Mouse (Mus musculus): Measurements from ENCODE around the gene Atp9a. TPM values are rescaled to one million over a fixed set of nuclear protein-coding genes. Genes with fewer than 3 reads are reported as not detected.

The Atp9a gene
- polyA plus RNA-seq, 1 experiment from 2014 or later: 8.9 TPM

DNA sequence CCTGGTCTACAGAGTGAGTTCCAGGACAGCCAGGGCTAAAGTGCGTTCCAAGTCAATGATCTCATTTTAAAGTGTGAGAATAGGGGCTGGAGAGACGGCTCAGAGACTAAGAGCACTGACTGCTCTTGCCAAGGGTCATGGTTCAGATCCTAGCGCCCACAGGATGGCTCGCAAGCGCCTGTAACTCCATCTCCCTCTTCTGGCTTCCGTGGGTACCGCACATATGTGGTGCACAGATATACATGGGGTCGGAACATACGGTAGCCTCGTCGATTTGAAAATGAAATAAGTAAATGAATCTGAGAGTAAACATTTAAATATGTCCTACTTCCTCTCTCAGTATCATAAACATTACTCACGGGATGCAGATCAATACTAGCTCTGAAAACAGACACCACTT lies 12.5 kb downstream of the Atp9a start:
- WGBS: 73% methylated on average over 12 of the region's 12 CpGs
- no peak overlapping the region for H3K4me3 ChIP-seq
- no peak for DNase-seq (ENCODE audit: low spot score)
- H3K36me3 ChIP-seq: no peaks in the 10 kb centered on the region
- no peaks in the 10 kb centered on the region for H3K9me3 ChIP-seq
- peaks cover 35% of the 10 kb centered on the region for H3K4me1 ChIP-seq
- no peaks in the 10 kb centered on the region for H3K27me3 ChIP-seq (ENCODE audit: insufficient read depth, poor library complexity, severe bottlenecking)
- H3K27ac ChIP-seq: no peak overlapping the region

DNA sequence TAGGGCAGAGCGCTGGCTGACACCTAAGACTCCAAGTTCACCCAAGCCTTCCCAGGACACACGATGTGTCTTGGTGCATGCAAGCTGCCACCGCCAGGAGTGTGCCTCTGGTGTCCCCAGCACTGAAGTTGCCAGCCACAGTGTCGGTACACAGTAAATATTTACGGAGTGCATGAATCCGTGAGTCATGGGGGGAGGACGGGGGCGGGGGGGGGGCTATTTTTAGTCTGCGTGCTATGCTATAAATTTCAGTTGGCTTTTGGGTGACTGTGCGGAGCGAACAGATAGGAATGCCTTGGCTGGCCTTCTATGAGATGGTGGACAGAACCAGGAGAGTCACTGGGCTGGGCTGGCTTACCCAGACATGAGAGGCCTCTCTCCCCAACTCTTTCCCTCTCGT lies 14.2 kb downstream of the Atp9a start:
- no peak overlapping the region for H3K4me3 ChIP-seq
- DNase-seq (ENCODE audit: low spot score): no peak
- 0 out of 2 replicates have a peak overlapping the region, but pooled peaks have one; percentile 4 for H3K27ac ChIP-seq
- H3K4me1 ChIP-seq: peaks cover 29% of the 10 kb centered on the region
- H3K9me3 ChIP-seq: no peaks in the 10 kb centered on the region
- H3K36me3 ChIP-seq: no peaks in the 10 kb centered on the region
- 68% methylated on average over 12 of the region's 12 CpGs for WGBS
- no peaks in the 10 kb centered on the region for H3K27me3 ChIP-seq (ENCODE audit: insufficient read depth, poor library complexity, severe bottlenecking)

DNA sequence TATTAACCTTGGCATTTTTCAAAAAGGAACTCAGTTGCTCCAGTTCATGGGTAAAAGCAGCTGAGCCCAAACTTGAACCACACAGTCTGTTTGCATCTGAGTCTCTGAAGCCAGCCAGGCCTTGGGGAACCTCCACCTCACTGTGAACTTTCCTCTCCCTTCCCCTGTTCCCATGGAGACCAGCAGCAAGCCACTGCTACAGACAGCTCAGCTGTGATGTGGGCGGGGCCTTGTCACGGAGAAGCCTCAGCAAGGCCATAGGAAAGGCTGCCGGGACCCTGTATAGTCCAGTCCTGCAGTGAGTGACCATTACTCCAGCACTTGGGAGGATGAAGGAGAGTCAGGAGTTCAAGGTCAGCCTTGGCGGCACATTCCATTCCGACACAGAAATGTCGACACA lies 16.2 kb downstream of the Atp9a start:
- Histone ChIP-seq H3K27ac (no peak overlapping the region), H3K27me3 (ENCODE audit: insufficient read depth, poor library complexity, severe bottlenecking) (no peaks in the 10 kb centered on the region), H3K9me3 (no peaks in the 10 kb centered on the region), H3K4me1 (peaks cover 22% of the 10 kb centered on the region), H3K36me3 (no peaks in the 10 kb centered on the region), H3K4me3 (no peak overlapping the region)
- peak; percentile 90 for DNase-seq (ENCODE audit: low spot score)
- WGBS: 58% methylated on average over 6 of the region's 6 CpGs

DNA sequence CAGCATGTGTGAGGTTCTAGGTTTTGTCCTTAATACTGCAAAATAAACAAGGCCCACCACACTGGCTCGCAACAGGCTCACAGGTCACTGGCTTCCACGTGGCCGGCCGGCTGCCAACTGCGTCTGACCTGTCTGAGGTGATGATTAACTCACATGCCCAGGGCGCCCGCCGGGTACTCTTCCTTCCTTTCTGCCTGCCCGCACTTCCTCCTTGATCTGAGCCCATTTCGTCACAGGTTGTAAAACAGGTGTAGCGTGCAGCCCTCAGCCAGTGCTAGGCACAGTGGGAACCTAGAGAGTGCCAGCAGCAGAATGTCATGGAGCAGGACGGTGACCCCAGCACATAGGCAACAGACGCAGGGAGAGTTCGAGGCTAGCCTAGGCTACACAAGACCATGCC lies 20.9 kb downstream of the Atp9a start:
- WGBS: 88% methylated on average over 14 of the region's 14 CpGs
- Histone ChIP-seq H3K9me3 (no peaks in the 10 kb centered on the region), H3K27ac (no peak overlapping the region), H3K27me3 (ENCODE audit: insufficient read depth, poor library complexity, severe bottlenecking) (0 out of 2 replicates have a peak, but pooled peaks cover 4% of the 10 kb centered on the region), H3K4me1 (peaks cover 6% of the 10 kb centered on the region), H3K4me3 (no peak overlapping the region), H3K36me3 (no peaks in the 10 kb centered on the region)
- no peak for DNase-seq (ENCODE audit: low spot score)

DNA sequence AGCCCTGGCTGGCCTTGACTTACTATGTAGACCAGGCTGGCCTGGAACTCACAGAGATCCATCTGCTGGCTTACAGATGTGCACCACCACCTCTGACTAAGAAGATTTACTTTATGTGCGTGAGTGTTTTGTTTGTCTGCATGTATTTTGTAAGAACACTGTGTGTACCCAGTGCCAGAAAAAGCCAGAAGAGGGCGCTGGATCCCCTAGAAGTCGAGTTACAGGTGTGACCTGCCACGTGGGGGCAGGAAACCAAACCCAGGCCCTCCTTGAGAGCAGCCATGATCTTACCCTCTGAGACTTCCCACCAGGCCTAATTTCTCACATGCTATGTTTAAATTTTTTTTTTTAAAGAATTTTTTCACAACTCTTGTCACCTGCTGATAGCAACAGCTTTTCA lies 22.5 kb downstream of the Atp9a start:
- no peak overlapping the region for H3K27ac ChIP-seq
- no peak for DNase-seq (ENCODE audit: low spot score)
- WGBS: 64% methylated on average over 4 of the region's 4 CpGs
- H3K27me3 ChIP-seq (ENCODE audit: insufficient read depth, poor library complexity, severe bottlenecking): 0 out of 2 replicates have a peak, but pooled peaks cover 4% of the 10 kb centered on the region
- H3K9me3 ChIP-seq: no peaks in the 10 kb centered on the region
- no peaks in the 10 kb centered on the region for H3K36me3 ChIP-seq
- no peaks in the 10 kb centered on the region for H3K4me1 ChIP-seq
- H3K4me3 ChIP-seq: no peak overlapping the region

DNA sequence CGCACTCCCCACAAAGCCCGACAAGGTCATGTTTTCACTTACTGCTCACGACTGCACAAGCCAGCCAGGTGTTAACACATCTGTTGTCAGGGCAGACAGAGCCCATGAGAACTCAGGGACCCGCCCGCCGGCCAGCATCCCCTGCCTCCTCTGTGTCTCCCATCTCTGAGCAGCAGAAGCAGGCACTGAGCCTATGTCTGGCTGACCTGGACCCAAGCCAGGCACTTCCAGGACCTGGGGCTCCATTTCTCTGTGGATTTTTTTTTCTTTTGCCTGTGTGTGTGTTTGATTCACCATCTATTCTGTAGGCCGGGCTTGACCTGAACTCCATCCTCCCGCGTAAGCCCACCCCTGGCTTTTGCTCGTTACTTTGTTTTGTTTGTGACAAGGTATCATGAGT lies 23.5 kb downstream of the Atp9a start:
- 75% methylated on average over 10 of the region's 10 CpGs for WGBS
- H3K36me3 ChIP-seq: no peaks in the 10 kb centered on the region
- H3K9me3 ChIP-seq: no peaks in the 10 kb centered on the region
- DNase-seq (ENCODE audit: low spot score): no peak
- H3K4me3 ChIP-seq: no peak overlapping the region
- no peaks in the 10 kb centered on the region for H3K4me1 ChIP-seq
- H3K27ac ChIP-seq: no peak overlapping the region
- 0 out of 2 replicates have a peak, but pooled peaks cover 4% of the 10 kb centered on the region for H3K27me3 ChIP-seq (ENCODE audit: insufficient read depth, poor library complexity, severe bottlenecking)

DNA sequence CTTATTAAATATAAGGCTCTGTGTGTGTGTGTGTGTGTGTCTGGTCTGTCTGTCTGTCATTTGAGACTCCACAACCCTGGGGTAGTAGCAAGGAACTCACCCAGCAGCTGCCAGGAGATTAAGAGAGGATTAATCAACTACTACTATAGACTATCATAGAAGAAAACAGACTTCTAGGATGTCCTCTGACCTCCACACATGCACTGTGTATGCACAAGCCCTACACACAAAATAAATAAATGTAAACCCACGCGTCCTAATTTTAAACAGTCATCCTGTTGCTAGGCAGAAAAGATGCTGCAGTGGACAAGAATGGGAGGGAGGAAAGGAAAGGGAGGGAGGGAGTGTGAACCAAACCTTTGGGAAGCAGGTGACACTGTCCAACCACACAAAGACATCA lies 23.9 kb downstream of the Atp9a start:
- H3K27me3 ChIP-seq (ENCODE audit: insufficient read depth, poor library complexity, severe bottlenecking): 0 out of 2 replicates have a peak, but pooled peaks cover 4% of the 10 kb centered on the region
- no peaks in the 10 kb centered on the region for H3K36me3 ChIP-seq
- 81% methylated on average over 2 of the region's 2 CpGs for WGBS
- H3K4me3 ChIP-seq: no peak overlapping the region
- no peak overlapping the region for H3K27ac ChIP-seq
- no peak for DNase-seq (ENCODE audit: low spot score)
- H3K9me3 ChIP-seq: no peaks in the 10 kb centered on the region
- H3K4me1 ChIP-seq: no peaks in the 10 kb centered on the region

DNA sequence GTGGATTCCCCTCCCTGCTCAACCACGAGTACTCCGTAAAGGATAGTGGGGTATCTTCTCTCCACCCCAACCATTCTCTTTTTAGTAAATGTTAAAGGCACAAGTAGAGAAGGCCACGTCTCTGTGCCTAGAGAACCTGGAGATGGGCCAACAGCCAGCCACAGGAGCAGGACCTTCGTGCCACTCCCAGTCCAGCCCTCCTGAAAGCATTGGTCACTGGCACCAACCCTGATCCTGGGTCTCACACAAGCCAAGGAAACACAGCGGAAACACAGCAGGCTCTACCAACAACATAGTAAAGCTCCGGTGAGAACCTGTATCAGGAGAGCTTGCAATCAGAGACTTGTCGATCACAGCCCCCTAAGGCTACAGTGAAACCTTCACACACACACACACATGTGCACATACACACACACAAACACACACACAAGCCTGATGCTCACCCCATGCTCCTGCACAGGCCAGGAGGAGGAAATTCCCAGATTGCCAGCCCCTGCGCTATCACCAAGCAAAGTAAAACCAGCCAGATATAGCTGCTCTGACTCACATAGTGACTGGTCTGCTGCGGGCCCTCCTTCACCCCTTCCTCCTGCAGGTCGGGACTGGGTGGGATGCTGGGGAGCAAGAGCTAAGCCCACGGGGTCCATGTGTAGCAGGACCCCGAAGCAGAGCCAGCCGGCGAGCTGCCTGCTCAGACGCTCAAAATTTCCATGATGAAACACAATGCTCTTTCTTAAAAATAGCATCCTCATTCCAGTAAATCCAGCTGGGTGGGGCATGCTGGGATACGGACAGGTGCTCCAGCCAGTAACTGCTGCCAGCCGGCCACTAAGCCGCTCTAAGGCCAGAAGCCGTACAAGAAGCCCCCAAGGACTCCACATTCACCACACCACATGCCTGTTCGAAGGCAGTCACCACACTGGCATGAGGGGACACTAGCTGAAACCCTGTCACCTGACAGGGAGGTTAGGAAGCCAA lies 29.7 kb downstream of the Atp9a start:
- H3K9me3 ChIP-seq: no peaks in the 10 kb centered on the region
- no peaks in the 10 kb centered on the region for H3K27me3 ChIP-seq (ENCODE audit: insufficient read depth, poor library complexity, severe bottlenecking)
- WGBS: 68% methylated on average over 20 of the region's 20 CpGs
- peaks cover 15% of the 10 kb centered on the region for H3K4me1 ChIP-seq
- no peak overlapping the region for H3K4me3 ChIP-seq
- DNase-seq (ENCODE audit: low spot score): no peak
- H3K27ac ChIP-seq: peak overlapping the region; percentile 38; the same call in 1 of the 2 replicates
- 0 out of 2 replicates have a peak, but pooled peaks cover 5% of the 10 kb centered on the region for H3K36me3 ChIP-seq

DNA sequence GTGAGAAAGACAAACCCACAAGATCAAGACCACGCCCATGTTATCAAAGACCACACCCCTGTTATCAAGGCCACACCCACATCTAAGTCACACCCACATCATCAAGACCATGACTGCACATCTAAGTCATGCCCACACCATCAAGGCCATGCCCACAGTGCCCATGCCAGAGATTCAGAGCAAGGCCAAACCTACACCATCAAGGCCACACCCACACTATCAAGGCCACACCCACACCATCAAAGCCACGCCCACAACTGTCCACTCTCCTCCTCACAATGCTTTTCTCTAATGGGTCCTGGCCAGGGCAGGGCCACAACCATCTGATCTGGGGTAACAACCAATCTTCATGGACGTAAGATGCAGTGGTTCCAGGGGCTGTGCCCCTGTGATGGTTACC lies 31.2 kb downstream of the Atp9a start:
- H3K36me3 ChIP-seq: peaks cover 11% of the 10 kb centered on the region
- WGBS: 78% methylated on average over 3 of the region's 3 CpGs
- H3K27me3 ChIP-seq (ENCODE audit: insufficient read depth, poor library complexity, severe bottlenecking): no peaks in the 10 kb centered on the region
- H3K27ac ChIP-seq: no peak overlapping the region
- DNase-seq (ENCODE audit: low spot score): no peak
- no peaks in the 10 kb centered on the region for H3K9me3 ChIP-seq
- H3K4me1 ChIP-seq: peaks cover 15% of the 10 kb centered on the region
- H3K4me3 ChIP-seq: no peak overlapping the region

DNA sequence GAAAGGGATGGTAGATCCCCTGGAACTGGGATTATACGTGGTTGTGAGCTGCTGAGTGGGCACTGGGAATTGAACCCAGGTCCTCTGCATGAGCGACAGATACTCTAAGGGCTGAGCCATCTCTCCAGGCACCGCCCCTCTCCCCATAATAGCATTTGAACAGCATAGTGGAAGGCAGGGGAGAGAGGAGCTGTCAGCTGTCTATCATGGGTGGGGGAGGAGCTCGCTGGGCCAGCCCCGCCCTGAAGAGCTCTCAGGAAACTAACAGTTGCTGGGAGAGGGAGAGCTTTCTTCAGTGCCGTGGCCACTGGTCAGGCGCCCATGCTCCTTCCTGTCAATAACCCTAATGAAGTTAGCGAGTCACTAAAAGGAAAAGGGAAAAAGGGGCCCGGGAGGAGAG lies 34.4 kb downstream of the Atp9a start:
- Histone ChIP-seq H3K4me1 (peaks cover 12% of the 10 kb centered on the region), H3K4me3 (no peak overlapping the region), H3K9me3 (no peaks in the 10 kb centered on the region), H3K27me3 (ENCODE audit: insufficient read depth, poor library complexity, severe bottlenecking) (no peaks in the 10 kb centered on the region), H3K36me3 (peaks cover 21% of the 10 kb centered on the region), H3K27ac (no peak overlapping the region)
- 26% methylated on average over 9 of the region's 9 CpGs for WGBS
- DNase-seq (ENCODE audit: low spot score): no peak

DNA sequence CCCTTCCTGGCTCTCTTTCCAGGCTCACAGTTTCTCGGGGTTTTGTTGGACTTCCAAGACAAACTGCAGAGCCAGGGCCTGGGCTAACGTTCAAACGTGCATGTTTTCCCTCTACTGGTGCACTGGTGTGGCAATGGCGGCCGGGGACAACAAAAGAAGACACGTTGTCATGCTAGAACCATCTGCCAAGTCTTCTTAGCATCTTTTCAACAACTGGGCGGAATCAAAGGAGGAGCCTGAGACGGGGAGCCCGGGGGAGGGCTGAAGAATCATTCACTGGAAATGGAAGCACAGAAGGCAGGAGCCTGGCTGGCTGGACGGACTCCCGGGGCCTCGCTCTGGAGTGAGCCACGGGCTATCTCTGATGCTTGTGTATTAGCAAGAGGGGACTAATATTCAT lies 39.9 kb downstream of the Atp9a start:
- WGBS: 69% methylated on average over 13 of the region's 13 CpGs
- DNase-seq (ENCODE audit: low spot score): no peak
- peaks cover 20% of the 10 kb centered on the region for H3K36me3 ChIP-seq
- no peak overlapping the region for H3K4me3 ChIP-seq
- H3K9me3 ChIP-seq: 0 out of 2 replicates have a peak, but pooled peaks cover 2% of the 10 kb centered on the region
- no peaks in the 10 kb centered on the region for H3K4me1 ChIP-seq
- H3K27me3 ChIP-seq (ENCODE audit: insufficient read depth, poor library complexity, severe bottlenecking): no peaks in the 10 kb centered on the region
- H3K27ac ChIP-seq: peak overlapping the region; percentile 29; the same call in 1 of the 2 replicates

DNA sequence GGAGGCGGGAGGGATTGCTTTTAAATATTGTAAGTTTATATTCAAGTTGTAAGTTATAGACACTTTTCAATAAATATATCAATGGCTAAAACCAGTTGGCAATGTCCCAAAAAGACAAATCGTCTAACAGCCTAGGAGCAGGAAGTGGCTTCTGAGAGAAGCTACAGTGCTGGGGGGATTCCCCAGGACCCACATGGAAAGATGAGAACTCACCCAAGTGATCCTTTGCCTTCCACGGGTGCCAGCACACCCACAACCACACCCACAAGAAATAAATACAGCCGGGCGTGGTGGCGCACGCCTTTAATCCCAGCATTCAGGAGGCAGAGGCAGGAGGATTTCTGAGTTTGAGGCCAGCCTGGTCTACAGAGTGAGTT lies 47.2 kb downstream of the Atp9a start:
- Histone ChIP-seq H3K27ac (no peak overlapping the region), H3K4me1 (peaks cover 5% of the 10 kb centered on the region), H3K36me3 (no peaks in the 10 kb centered on the region; the same call in 1 of the 2 replicates), H3K4me3 (peak overlapping the region; percentile 40), H3K27me3 (ENCODE audit: insufficient read depth, poor library complexity, severe bottlenecking) (peaks cover 6% of the 10 kb centered on the region; the same call in 1 of the 2 replicates), H3K9me3 (peaks cover 2% of the 10 kb centered on the region; the same call in 1 of the 2 replicates)
- DNase-seq (ENCODE audit: low spot score): no peak
- 82% methylated on average over 7 of the region's 7 CpGs for WGBS

DNA sequence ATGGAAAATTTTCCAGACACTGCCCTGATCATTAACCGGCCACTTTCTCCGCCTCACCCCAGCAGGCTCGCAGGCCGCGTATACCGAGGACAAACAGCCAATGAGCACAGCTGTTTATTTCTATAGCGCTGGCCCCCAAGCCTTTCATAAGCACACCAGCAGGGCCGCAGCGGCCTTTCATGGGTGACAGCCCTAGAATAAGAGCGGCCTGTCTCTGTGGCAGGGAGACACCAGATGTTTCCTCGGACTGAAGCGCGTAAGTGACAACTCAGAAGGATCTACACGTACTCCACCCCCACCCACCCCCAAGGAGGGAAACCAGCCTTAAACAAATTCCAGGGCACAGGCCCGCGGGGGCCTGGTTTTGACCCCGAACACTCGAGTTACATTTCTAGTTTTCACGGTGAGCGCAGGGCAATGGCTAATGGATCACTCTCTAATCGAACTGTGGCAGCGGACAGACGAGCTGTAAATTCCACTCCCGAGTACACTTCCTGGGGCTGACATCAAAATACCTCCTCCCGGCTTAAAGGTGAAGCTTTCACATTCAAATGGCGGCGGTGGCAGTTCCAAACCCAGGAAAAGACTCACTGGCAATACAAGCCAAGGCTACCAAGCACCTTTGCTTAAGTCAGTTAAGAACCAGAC lies 47.7 kb downstream of the Atp9a start:
- H3K36me3 ChIP-seq: no peaks in the 10 kb centered on the region; the same call in 1 of the 2 replicates
- H3K9me3 ChIP-seq: peaks cover 2% of the 10 kb centered on the region; the same call in 1 of the 2 replicates
- peaks cover 5% of the 10 kb centered on the region for H3K4me1 ChIP-seq
- WGBS: 16% methylated on average over 27 of the region's 27 CpGs
- H3K27ac ChIP-seq: peak overlapping the region; percentile 63
- no peak for DNase-seq (ENCODE audit: low spot score)
- peaks cover 6% of the 10 kb centered on the region; the same call in 1 of the 2 replicates for H3K27me3 ChIP-seq (ENCODE audit: insufficient read depth, poor library complexity, severe bottlenecking)
- peak overlapping the region; percentile 40 for H3K4me3 ChIP-seq

All from heart, embryonic 10.5 days (tissue).